Mouse (Mus musculus) Patski (cell line): ENCODE results near the gene Atp1b2. TPM values are rescaled to one million over a fixed set of nuclear protein-coding genes. Genes with fewer than 3 reads are reported as not detected.

Source experiments
- ATAC-seq: fragments of 100-300 bp; one replicate; pipeline ENCODE4 v1.8.0; 2021
- CTCF ChIA-PET: fragments of 350-600 bp; sonication (Branson Sonifier 250); formaldehyde crosslinking; loops from one replicate; lab custom pipeline; 2022; ENCODE audit warnings: inconsistent platforms; lab: Charles Lee
- POLR2A ChIA-PET: fragments of 350-600 bp; sonication (Branson Sonifier 250); formaldehyde crosslinking; loops from one replicate; lab custom pipeline; 2022; ENCODE audit warnings: antibody characterized with exemption, inconsistent platforms; lab: Charles Lee
- DNase-seq: peaks from one replicate; pipeline ENCODE4 v3.0.0-alpha.2; 2011; ENCODE audit warnings: low read depth, low spot score
- H3K27me3 ChIP-seq: fragments of 371-371 bp; one replicate; pipeline ENCODE4 v1.5.1; 2021
- CTCF ChIP-seq: fragments of 100-300 bp; IDR thresholded peaks from one replicate; pipeline ENCODE4 v1.5.1; 2021
- in situ Hi-C: fragments of 300-500 bp; cut with MboI; formaldehyde crosslinking; loops from 3 replicates; pipeline ENCODE4 v1.11.1; 2018; ENCODE audit warnings: low pct_unique_long_range_greater_than_20kb, mixed read lengths
- polyA plus RNA-seq: library from polyadenylated mRNA; unstranded; gene quantifications from one replicate; pipeline ENCODE4 v1.2.3, GENCODE M21; 2021

Atp1b2 gene
- polyA plus RNA-seq, 1 experiment from 2014 or later, result 0.80 TPM

DNA sequence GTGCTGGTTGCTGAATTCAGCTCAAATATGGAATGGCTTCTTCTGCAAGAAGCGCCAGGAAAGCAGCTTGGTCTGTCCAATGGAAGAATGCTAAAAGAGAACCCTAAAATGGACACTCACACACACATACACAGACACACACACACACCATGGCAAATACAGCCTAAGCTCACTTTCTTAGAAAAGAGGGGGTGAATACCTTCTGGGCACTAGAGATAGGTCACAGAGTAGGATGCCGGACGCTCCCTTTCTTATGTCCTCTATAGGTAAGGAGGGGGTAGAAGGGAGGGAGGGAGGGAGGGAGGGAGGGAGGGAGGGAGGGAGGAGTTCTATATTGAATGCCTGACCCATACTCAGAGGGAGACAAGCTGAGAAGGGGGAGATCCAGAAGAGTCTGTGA lies 2.8 kb upstream of the Atp1b2 start:
- ChIA-PET POLR2A (interaction anchor here (0.6 kb wide), 1 partner anchor 27 kb away, joined by 3 read pairs; no protein-coding TSS in a partner anchor), CTCF (interaction anchor here (0.6 kb wide), 1 partner anchor 21 kb away, joined by 3 read pairs; no protein-coding TSS in a partner anchor)
- DNase-seq (no peak), ATAC-seq (no peak)
- peaks cover 39% of the 10 kb centered on the region for H3K27me3 ChIP-seq
- in situ Hi-C loops, result no loop called here
- no peak for TF ChIP-seq CTCF

DNA sequence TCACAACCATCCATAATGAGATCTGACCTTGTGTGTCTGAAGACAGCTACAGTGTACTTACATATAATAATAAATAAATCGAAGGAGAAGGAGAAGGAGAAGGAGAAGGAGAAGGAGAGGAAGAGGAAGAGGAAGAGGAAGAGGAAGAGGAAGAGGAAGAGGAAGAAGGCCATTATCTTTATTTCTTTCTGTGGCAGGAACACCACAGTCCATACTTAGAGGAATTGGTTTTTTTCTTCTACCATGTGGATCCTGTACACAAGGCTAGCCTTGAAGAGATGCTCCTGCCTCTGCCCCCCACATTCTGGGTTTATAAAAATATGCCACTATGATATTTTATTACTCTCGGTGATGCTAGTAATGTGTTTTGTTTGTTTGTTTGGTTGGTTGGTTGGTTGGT lies 1.1 kb upstream of the Atp1b2 start:
- no peak for TF ChIP-seq CTCF
- in situ Hi-C loops, result no loop called here
- ATAC-seq, result no peak
- ChIA-PET CTCF (no interaction called here), POLR2A (no interaction called here)
- H3K27me3 ChIP-seq, result peaks cover 34% of the 10 kb centered on the region
- DNase-seq, result no peak

DNA sequence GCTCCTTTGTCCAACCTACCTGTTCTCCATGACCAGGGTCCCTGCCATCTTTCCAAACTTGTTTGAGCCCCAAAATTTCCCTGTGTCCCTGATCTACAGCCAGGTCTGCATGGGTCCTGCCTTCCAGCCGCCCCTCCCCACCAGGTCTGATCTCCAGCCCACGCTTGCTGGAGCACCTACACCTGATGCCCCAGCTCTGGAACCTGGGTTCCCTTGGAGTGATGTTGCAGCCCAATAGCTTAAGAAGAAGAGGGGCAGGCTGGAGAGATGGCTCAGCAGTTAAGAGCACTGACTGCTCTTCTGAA lies 701 bp upstream of the Atp1b2 start:
- in situ Hi-C loops, result no loop called here
- no peak for TF ChIP-seq CTCF
- POLR2A ChIA-PET, result interaction anchor here (0.6 kb wide), 1 partner anchor 128 kb away, joined by 4 read pairs; no protein-coding TSS in a partner anchor
- CTCF ChIA-PET, result no interaction called here
- peaks cover 34% of the 10 kb centered on the region for H3K27me3 ChIP-seq
- DNase-seq, result no peak
- ATAC-seq, result no peak

DNA sequence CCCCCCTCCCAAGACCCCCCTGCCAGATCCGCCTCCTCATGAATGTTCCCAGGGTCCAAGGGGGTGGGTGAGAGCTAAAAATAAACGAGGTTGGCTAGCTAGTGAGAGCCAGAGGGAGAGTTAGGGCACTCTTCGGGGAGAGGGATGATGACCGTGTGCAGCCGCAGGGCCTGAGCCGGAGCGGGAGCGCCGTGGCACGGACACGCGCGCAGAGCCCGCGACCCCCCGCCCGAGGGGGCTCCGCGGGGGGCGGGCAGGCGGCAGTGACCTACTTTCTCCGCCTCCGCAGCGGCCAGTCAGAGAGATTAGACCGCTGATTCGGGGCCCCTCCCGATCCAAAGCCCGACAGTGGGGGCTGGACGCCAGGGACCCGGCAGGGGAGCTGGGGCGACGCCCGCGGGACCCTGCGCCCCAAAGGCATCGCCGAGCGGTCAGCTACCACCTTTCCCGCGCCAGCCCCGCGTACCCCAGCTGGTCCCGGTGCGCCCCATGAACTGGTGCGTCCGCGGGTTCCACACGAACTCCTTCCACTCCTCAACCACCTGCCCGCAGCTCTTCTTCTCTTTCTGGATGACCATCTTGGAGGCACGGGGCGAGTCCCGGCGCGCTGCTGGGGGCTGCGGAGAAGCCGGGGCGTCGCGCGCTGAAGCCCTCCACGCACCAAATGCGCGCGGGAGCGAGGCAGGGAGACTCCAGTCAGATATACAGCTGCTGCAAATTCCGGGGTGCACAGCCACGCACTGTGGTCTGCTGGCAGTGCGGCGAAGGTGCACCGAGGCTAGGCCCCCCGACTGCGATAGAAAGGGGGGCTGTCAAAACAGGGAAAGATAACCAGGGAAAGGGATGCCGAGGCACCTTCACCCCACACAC lies 712 bp downstream of the Atp1b2 start:
- ChIA-PET CTCF (no interaction called here), POLR2A (no interaction called here)
- ATAC-seq (no peak), DNase-seq (no peak)
- TF ChIP-seq CTCF, result no peak
- peaks cover 34% of the 10 kb centered on the region for H3K27me3 ChIP-seq
- in situ Hi-C loops, result no loop called here

DNA sequence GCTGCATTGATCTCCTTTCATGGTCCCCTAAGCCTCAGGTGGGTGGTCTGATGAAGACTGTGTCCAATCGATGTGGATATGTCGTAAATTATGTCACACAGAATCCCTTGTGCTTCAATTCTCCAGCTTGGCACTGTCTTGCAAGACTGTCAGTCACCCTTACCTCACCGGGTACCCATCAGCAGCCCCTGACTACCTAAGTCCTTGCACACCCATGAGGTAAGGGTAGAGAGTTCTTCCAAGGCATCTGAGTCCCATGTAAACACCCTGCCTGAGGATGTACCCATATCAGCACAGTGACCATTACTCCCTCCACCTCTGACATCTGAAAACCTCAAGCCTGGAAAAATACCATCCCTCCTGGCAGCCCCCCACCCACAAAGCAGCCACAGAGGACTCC lies 1.4 kb downstream of the Atp1b2 start:
- ChIA-PET POLR2A (no interaction called here), CTCF (no interaction called here)
- DNase-seq (no peak), ATAC-seq (no peak)
- peaks cover 28% of the 10 kb centered on the region for H3K27me3 ChIP-seq
- in situ Hi-C loops, result no loop called here
- no peak for TF ChIP-seq CTCF

DNA sequence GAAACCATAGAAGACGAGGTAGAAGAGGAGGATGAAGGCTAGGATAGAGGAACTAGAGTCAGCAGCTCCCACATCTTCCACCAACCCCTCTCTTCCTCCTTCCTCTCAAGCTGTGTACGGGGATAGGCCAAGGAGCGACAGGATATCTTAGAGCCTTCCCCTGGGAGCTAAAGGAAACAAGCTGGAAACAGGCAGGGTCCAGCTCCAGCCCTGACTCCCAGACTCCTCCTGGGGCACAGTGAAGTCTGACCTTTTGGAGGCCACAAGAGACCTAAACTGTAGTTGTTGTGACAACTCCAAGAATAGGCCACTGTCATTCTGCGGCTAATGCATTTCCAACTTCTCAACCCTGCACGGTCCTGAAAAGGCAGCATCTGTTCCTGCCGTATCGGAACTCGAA lies 2.2 kb downstream of the Atp1b2 start:
- in situ Hi-C loops, result no loop called here
- ATAC-seq, result no peak
- DNase-seq, result no peak
- POLR2A ChIA-PET, result no interaction called here
- CTCF ChIA-PET, result no interaction called here
- peaks cover 26% of the 10 kb centered on the region for H3K27me3 ChIP-seq
- no peak for TF ChIP-seq CTCF

DNA sequence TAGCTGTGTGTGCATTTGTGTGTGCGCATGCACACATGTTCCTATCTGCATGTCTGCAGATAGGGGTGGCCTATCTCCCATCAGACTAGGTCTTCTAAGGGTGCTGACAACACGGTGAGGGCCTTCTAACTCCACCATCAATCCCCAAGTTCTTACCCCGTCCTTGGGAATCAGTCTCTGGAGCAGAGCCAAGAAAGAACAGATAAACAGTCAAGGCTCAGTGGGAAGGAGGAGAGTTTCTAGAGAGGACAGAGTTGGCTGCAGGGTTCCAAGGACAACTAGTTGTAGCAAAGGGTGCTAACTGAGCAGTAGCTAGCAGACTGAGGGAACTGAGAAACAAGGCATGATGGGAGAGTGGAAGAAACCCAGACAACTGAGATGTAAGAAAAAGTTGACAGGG lies 4.0 kb downstream of the Atp1b2 start:
- DNase-seq (no peak), ATAC-seq (no peak)
- H3K27me3 ChIP-seq, result peaks cover 15% of the 10 kb centered on the region
- TF ChIP-seq CTCF, result no peak
- CTCF ChIA-PET, result no interaction called here
- in situ Hi-C loops, result no loop called here
- POLR2A ChIA-PET, result no interaction called here

DNA sequence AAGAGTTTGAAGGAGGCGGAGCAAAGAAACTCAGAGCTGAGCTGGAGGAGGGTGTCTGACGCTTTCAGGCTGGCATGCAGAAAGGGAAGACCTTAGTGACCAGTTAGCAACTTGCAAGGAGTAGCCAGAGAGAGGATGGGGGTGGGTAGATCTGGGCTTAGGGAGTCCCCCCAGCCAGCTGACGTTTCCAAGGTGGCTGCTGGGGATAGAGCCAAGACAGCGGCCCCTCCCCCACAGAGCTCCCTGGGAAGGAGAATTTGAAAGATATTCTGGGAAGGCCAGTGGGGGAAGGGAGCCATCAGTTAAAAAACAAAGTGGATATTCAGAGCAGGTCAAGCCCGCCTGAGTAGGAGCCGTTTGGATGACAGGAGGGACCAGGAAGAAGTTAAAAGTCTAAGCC lies 5.6 kb downstream of the Atp1b2 start:
- peaks cover 9% of the 10 kb centered on the region for H3K27me3 ChIP-seq
- no peak for TF ChIP-seq CTCF
- no peak for ATAC-seq
- ChIA-PET CTCF (interaction anchor here (1.1 kb wide), 1 partner anchor 20 kb away, joined by 3 read pairs; the partner anchor contains the start of genes Trp53 and Wrap53), POLR2A (interaction anchor here (0.9 kb wide), 1 partner anchor 53 kb away, joined by 4 read pairs; no protein-coding TSS in a partner anchor)
- in situ Hi-C loops, result no loop called here
- DNase-seq, result no peak

DNA sequence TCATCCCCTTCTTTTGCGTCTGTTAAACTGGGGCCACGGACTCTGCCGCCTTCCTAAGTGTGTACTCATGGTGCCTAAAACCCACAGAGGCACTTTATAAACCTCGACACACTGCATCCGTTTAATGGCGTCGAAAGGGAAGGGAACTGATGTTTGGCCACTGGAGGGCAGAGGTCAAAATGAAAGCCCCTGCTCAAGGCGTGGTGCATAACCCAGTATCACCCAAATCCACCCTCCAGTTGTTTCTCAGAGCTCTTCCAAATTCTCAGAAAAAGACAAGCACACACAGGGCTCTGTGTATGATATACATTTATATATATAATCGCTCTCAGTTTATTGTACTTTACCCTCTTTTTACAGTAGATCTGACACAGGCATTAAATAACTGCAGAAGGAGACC lies 6.3 kb downstream of the Atp1b2 start:
- ChIA-PET POLR2A (interaction anchor here (0.6 to 0.9 kb wide), 2 partner anchors 53 to 322 kb away, joined by 3 to 4 read pairs; no protein-coding TSS in a partner anchor), CTCF (no interaction called here)
- in situ Hi-C loops, result no loop called here
- DNase-seq (no peak), ATAC-seq (no peak)
- peaks cover 6% of the 10 kb centered on the region for H3K27me3 ChIP-seq
- no peak for TF ChIP-seq CTCF

DNA sequence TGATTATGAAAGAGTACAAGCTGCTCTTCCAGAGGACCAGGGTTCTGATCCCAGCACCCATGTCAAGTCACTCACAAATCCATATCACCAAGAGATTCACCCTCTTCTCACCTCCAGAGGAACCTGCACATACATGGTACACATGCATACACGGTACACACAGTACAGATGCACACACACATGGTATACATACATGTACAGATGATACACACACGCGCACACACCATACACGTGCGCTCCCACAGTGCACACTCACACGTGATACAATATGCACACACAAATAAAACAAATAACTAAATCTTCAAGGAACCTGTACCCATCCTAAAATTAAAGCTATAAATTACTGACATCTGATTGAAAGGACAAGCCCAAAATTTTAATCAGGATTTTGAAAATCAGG lies 10.9 kb downstream of the Atp1b2 start:
- CTCF ChIA-PET, result no interaction called here
- POLR2A ChIA-PET, result no interaction called here
- no peak for TF ChIP-seq CTCF

DNA sequence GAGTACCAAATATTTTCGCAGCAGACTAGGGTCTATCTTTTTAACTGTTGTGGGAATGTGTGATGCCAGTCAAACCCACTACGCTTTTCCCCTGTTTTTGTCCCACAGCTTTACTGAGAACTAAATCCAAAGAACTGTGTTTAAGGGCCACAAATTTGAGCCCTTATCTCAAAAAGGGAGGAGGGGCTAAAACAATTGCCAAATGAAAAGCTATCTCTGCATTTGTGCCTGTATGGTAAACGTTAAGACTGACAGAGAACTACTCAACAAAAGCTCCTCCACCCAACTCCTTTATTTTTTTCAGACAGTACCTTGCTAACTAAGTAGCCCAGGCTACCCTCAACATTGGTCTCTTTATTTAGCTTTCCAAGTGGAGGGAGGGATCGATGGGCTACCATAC lies 12.9 kb downstream of the Atp1b2 start:
- in situ Hi-C loops, result no loop called here
- CTCF ChIA-PET, result no interaction called here
- POLR2A ChIA-PET, result no interaction called here
- no peak for TF ChIP-seq CTCF
- ATAC-seq (no peak), DNase-seq (no peak)
- no peaks in the 10 kb centered on the region for H3K27me3 ChIP-seq

More for the DNA sequence above, 10.9 kb downstream of the Atp1b2 start:
- no peak for ATAC-seq
- no peak for DNase-seq
- H3K27me3 ChIP-seq, result no peaks in the 10 kb centered on the region
- in situ Hi-C loops, result no loop called here
